24 mouse cellular contexts compared by ENCODE assay signal in genomic region chr9:107858343-107858742, GRCm38 (mm10). TPM values are rescaled to one million over a fixed set of nuclear protein-coding genes. Genes with fewer than 3 reads are reported as not detected.
DNase-seq lines count a peak whose midpoint lies in the region; ATAC-seq lines count a peak whose summit lies in the region.
"Had no signal": no experiment of that assay in that cellular context is flagged by ENCODE, and none has a peak within 500 bp of the region (broad histone marks: within the 10 kb centered on the region; RNA-seq: fewer than 3 reads in every experiment).

No protein-coding gene starts in this region.

- H3K4me2 ChIP-seq in liver, embryonic 13.5 days: no peak overlapping the region
- no peak overlapping the region for H3K4me2 ChIP-seq in liver, embryonic 12.5 days
- H3K4me2 ChIP-seq in midbrain, embryonic 11.5 days: no peak overlapping the region
- H3K4me2 ChIP-seq: forebrain, embryonic 13.5 days; heart, embryonic 13.5 days had no signal

- intact Hi-C loops in gastrocnemius, postnatal 36 days (cut with DNase I): no loop called here

- H3K9ac ChIP-seq in liver, embryonic 13.5 days: no peak overlapping the region
- no peak overlapping the region for H3K9ac ChIP-seq in liver, embryonic 12.5 days
- H3K9ac ChIP-seq in midbrain, embryonic 11.5 days (ENCODE audit: low read length): no peak overlapping the region
- H3K9ac ChIP-seq: forebrain, embryonic 13.5 days; forebrain, postnatal 0 days; heart, embryonic 13.5 days had no signal

- peaks cover 31% of the 10 kb centered on the region for H3K36me3 ChIP-seq in liver, embryonic 13.5 days
- H3K36me3 ChIP-seq in liver, embryonic 12.5 days: peaks cover 41% of the 10 kb centered on the region
- H3K36me3 ChIP-seq in midbrain, embryonic 11.5 days (ENCODE audit: control insufficient read depth, insufficient read depth, low read length): no peaks in the 10 kb centered on the region
- H3K36me3 ChIP-seq in midbrain, embryonic 10.5 days: peaks cover 73% of the 10 kb centered on the region

- WGBS in liver, embryonic 13.5 days (ENCODE audit: insufficient replicate concordance): 58% methylated on average over 3 of the region's 3 CpGs
- 66% methylated on average over 3 of the region's 3 CpGs for WGBS in liver, embryonic 12.5 days (ENCODE audit: insufficient replicate concordance)
- WGBS in midbrain, embryonic 11.5 days: 95% methylated on average over 3 of the region's 3 CpGs
- 95% methylated on average over 3 of the region's 3 CpGs for WGBS in midbrain, embryonic 10.5 days

- H3K9me3 ChIP-seq in liver, embryonic 13.5 days (replicated peaks): no peaks in the 10 kb centered on the region
- H3K9me3 ChIP-seq in liver, embryonic 12.5 days (replicated peaks): no peaks in the 10 kb centered on the region
- no peaks in the 10 kb centered on the region for H3K9me3 ChIP-seq in midbrain, embryonic 11.5 days (ENCODE audit: control insufficient read depth, low read length)
- H3K9me3 ChIP-seq in midbrain, embryonic 10.5 days (replicated peaks): no peaks in the 10 kb centered on the region
- H3K9me3 ChIP-seq: embryonic facial prominence, embryonic 10.5 days; forebrain, embryonic 13.5 days; G1E; heart, embryonic 13.5 days had no signal

- peaks cover 19% of the 10 kb centered on the region for H3K4me1 ChIP-seq in liver, embryonic 13.5 days (replicated peaks)
- peaks cover 10% of the 10 kb centered on the region; the same call in 1 of the 2 replicates for H3K4me1 ChIP-seq in liver, embryonic 12.5 days
- no peaks in the 10 kb centered on the region for H3K4me1 ChIP-seq in midbrain, embryonic 11.5 days (ENCODE audit: control insufficient read depth, insufficient read depth, low read length)
- no peaks in the 10 kb centered on the region for H3K4me1 ChIP-seq in midbrain, embryonic 10.5 days
- H3K4me1 ChIP-seq: embryonic facial prominence, embryonic 10.5 days; forebrain, embryonic 13.5 days had no signal

- H3K4me3 ChIP-seq in liver, embryonic 13.5 days (replicated peaks): no peak overlapping the region
- no peak overlapping the region for H3K4me3 ChIP-seq in liver, embryonic 12.5 days
- no peak overlapping the region for H3K4me3 ChIP-seq in midbrain, embryonic 11.5 days (ENCODE audit: low read depth, low read length)
- no peak overlapping the region for H3K4me3 ChIP-seq in midbrain, embryonic 10.5 days
- H3K4me3 ChIP-seq: embryonic facial prominence, embryonic 10.5 days; forebrain, embryonic 13.5 days; heart, embryonic 13.5 days had no signal

- no peak for DNase-seq in liver, embryonic 13.5 days
- DNase-seq in midbrain, embryonic 11.5 days (ENCODE audit: low spot score, missing footprints): peak; percentile 78
- DNase-seq in midbrain, embryonic 10.5 days (ENCODE audit: low spot score): no peak
- DNase-seq in gastrocnemius, postnatal 36 days: no peak
- DNase-seq in right cerebral cortex, postnatal 36 days (ENCODE audit: low spot score in 2 of 2): no peak
- DNase-seq: adrenal gland, postnatal 14 days; B cell, adult 2 months; cerebellum, adult 18-20 months; cerebellum, adult 9-11 months; cerebellum, postnatal 36 days; forebrain, postnatal 0 days; gastrocnemius, postnatal 14 days; heart, adult 11 months; heart, postnatal 36 days had no signal

- peak; percentile 47 for ATAC-seq in liver, embryonic 13.5 days (ENCODE audit: low read depth)
- ATAC-seq in liver, embryonic 12.5 days: no peak
- no peak for ATAC-seq in midbrain, embryonic 11.5 days (ENCODE audit: low FRiP score)
- peak; percentile 95 for ATAC-seq in megakaryocyte progenitor cell, adult 5-6 weeks (replicated peaks; ENCODE audit: poor library complexity)
- ATAC-seq: activated CD4-positive, CD25-positive, alpha-beta regulatory T cell, adult 4 months; CD4-positive, CD25-positive, alpha-beta regulatory T cell, adult 4 months; forebrain, embryonic 13.5 days; forebrain, postnatal 0 days; hindbrain, embryonic 16.5 days; Patski had no signal

- H3K27me3 ChIP-seq in liver, embryonic 13.5 days: no peaks in the 10 kb centered on the region
- H3K27me3 ChIP-seq in liver, embryonic 12.5 days (replicated peaks): no peaks in the 10 kb centered on the region
- no peaks in the 10 kb centered on the region for H3K27me3 ChIP-seq in midbrain, embryonic 11.5 days (ENCODE audit: control insufficient read depth, insufficient read depth, low read length)
- H3K27me3 ChIP-seq in midbrain, embryonic 10.5 days (ENCODE audit: low read depth, poor library complexity, severe bottlenecking): no peaks in the 10 kb centered on the region
- H3K27me3 ChIP-seq: forebrain, embryonic 13.5 days; heart, embryonic 13.5 days; Patski had no signal

- H3K27ac ChIP-seq in liver, embryonic 13.5 days: no peak overlapping the region
- no peak overlapping the region for H3K27ac ChIP-seq in liver, embryonic 12.5 days
- no peak overlapping the region for H3K27ac ChIP-seq in midbrain, embryonic 11.5 days (ENCODE audit: low read depth, low read length)
- H3K27ac ChIP-seq in midbrain, embryonic 10.5 days (replicated peaks): no peak overlapping the region
- H3K27ac ChIP-seq: embryonic facial prominence, embryonic 10.5 days; forebrain, embryonic 13.5 days; heart, embryonic 13.5 days had no signal

RNA-seq across cellular contexts. Expression of gene Rbm6, which starts 14.7 kb away (rescaled TPM):
- 30.4 and 36.2 TPM in 2 replicates for polyA plus RNA-seq in liver, embryonic 13.5 days (2015; fragmentation: Nextera tagmentation; extraction: Ambion mirVana)
- polyA plus RNA-seq in liver, embryonic 12.5 days (2016; fragmentation: Nextera tagmentation; extraction: Ambion mirVana): 45.7 and 49.2 TPM in 2 replicates
- 104 and 114 TPM in 2 replicates for polyA plus RNA-seq in midbrain, embryonic 11.5 days (2014; fragmentation: Nextera tagmentation; extraction: Ambion mirVana)
- 101 and 115 TPM in 2 replicates for polyA plus RNA-seq in midbrain, embryonic 10.5 days (2016; fragmentation: Nextera tagmentation; extraction: Ambion mirVana)
- total RNA-seq in megakaryocyte progenitor cell, adult 5-6 weeks (2015): 74.5 and 80.7 TPM in 2 replicates
- total RNA-seq in megakaryocyte progenitor cell, adult 5-6 weeks (2017): 131 and 179 TPM in 2 replicates
- total RNA-seq in gastrocnemius, postnatal 36 days (2021): 10 to 100 TPM; 16.4 to 19.1 TPM

RNA-seq across cellular contexts. Expression of gene Mon1a, which starts 29.6 kb away (rescaled TPM):
- polyA plus RNA-seq in liver, embryonic 13.5 days (2015; fragmentation: Nextera tagmentation; extraction: Ambion mirVana): 5.6 and 5.8 TPM in 2 replicates
- 5.7 and 7.4 TPM in 2 replicates for polyA plus RNA-seq in liver, embryonic 12.5 days (2016; fragmentation: Nextera tagmentation; extraction: Ambion mirVana)
- 14.8 and 16.8 TPM in 2 replicates for polyA plus RNA-seq in midbrain, embryonic 11.5 days (2014; fragmentation: Nextera tagmentation; extraction: Ambion mirVana)
- polyA plus RNA-seq in midbrain, embryonic 10.5 days (2016; fragmentation: Nextera tagmentation; extraction: Ambion mirVana): 11.6 and 15.3 TPM in 2 replicates
- total RNA-seq in megakaryocyte progenitor cell, adult 5-6 weeks (2015): 5.3 and 5.9 TPM in 2 replicates
- 16.6 and 18.4 TPM in 2 replicates for total RNA-seq in megakaryocyte progenitor cell, adult 5-6 weeks (2017)
- 10 to 100 TPM in 1 of 2 experiments, 1 to 10 TPM in 1; 8.7 to 10.4 TPM for total RNA-seq in gastrocnemius, postnatal 36 days (2021)

RNA-seq across cellular contexts. Expression of gene Mst1r, which starts 48.3 kb away (rescaled TPM):
- 0.68 and 0.71 TPM in 2 replicates for polyA plus RNA-seq in liver, embryonic 13.5 days (2015; fragmentation: Nextera tagmentation; extraction: Ambion mirVana)
- polyA plus RNA-seq in liver, embryonic 12.5 days (2016; fragmentation: Nextera tagmentation; extraction: Ambion mirVana): 0.57 and 0.92 TPM in 2 replicates
- 0.60 and 0.80 TPM in 2 replicates for polyA plus RNA-seq in midbrain, embryonic 11.5 days (2014; fragmentation: Nextera tagmentation; extraction: Ambion mirVana)
- polyA plus RNA-seq in midbrain, embryonic 10.5 days (2016; fragmentation: Nextera tagmentation; extraction: Ambion mirVana): 0.78 and 0.79 TPM in 2 replicates
- 0.22 TPM in 1 of 2 replicates, not detected in the other for total RNA-seq in megakaryocyte progenitor cell, adult 5-6 weeks (2015)
- total RNA-seq in megakaryocyte progenitor cell, adult 5-6 weeks (2017): 0.07 TPM in 1 of 2 replicates, not detected in the other
- total RNA-seq in gastrocnemius, postnatal 36 days (2021): under 1 TPM; 0.59 to 0.61 TPM
- total RNA-seq: G1E had no signal
- polyA plus RNA-seq: activated CD4-positive, CD25-positive, alpha-beta regulatory T cell, adult 4 months; CD4-positive, CD25-positive, alpha-beta regulatory T cell, adult 4 months had no signal

Comparison
In these comparisons a context has a peak if more than half of its experiments do, and no peak if none do; other contexts are left out.
1. ATAC-seq: peak in liver, embryonic 13.5 days (single experiment) and megakaryocyte progenitor cell, adult 5-6 weeks (single experiment); none in liver, embryonic 12.5 days (single experiment) and midbrain, embryonic 11.5 days (single experiment).